Mouse (Mus musculus) midbrain, embryonic 10.5 days (tissue): ENCODE results near the gene Naa20. TPM values are rescaled to one million over a fixed set of nuclear protein-coding genes. Genes with fewer than 3 reads are reported as not detected.

Experiments used
- DNase-seq: peaks from one replicate; pipeline ENCODE4 v3.0.0-alpha.2; 2017; ENCODE audit warnings: low spot score
- H3K27ac ChIP-seq: fragments of 300-500 bp; sonication (generic); replicated peaks from 2 replicates; pipeline ENCODE4 v1.5.1; 2016; ENCODE audit warnings: mild to moderate bottlenecking
- H3K27me3 ChIP-seq: fragments of 300-500 bp; sonication (generic); 2 replicates; pipeline ENCODE4 v1.6.1; 2016; ENCODE audit warnings: low read depth, mild to moderate bottlenecking; ENCODE audit not compliant: poor library complexity, severe bottlenecking
- H3K36me3 ChIP-seq: fragments of 300-500 bp; sonication (generic); 2 replicates; pipeline ENCODE4 v1.6.1; 2016; ENCODE audit warnings: mild to moderate bottlenecking, moderate library complexity
- H3K4me1 ChIP-seq: fragments of 300-500 bp; sonication (generic); 2 replicates; pipeline ENCODE4 v1.6.1; 2016
- H3K4me3 ChIP-seq: fragments of 300-500 bp; sonication (generic); 2 replicates; pipeline ENCODE4 v1.5.1; 2016; ENCODE audit warnings: mild to moderate bottlenecking, moderate library complexity
- H3K9me3 ChIP-seq: fragments of 300-500 bp; sonication (generic); replicated peaks from 2 replicates; pipeline ENCODE4 v1.6.1; 2016; ENCODE audit warnings: mild to moderate bottlenecking
- WGBS: fragments of 180-500 bp; shearing (Covaris S2); methylation state at CpG from one replicate; pipeline ENCODE4 v1.1.7; 2016; 5-methylcytosine and 5-hydroxymethylcytosine counted together
- polyA plus RNA-seq: library from polyadenylated mRNA; unstranded; fragments of >200 nt; fragmentation: Nextera tagmentation; extraction: Ambion mirVana; gene quantifications from 2 replicates; pipeline ENCODE4 v1.2.1, GENCODE M21; 2016

The Naa20 gene
- polyA plus RNA-seq, 1 experiment from 2014 or later = 150 TPM

DNA sequence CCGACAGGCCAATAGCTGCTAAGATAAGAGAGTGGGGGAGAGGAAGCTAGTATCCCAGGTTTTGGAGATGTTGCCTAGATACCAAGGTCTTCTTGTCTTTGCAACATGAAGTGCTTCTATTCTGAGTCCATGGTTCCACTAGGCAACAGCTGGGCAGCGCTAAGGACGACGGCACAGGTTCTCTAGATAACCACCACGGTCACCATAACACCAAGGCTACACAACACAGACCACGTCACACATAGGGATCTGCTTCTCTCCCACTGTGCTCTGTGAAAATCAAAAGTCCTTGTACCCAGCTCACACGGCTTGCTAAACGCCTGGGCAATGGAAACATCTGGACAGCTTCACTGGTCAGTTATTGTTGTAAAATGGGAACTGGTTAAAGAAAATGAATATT is 35.1 kb downstream of the Naa20 start:
- WGBS = 86% methylated on average over 8 of the region's 8 CpGs
- no peak for DNase-seq
- Histone ChIP-seq H3K27me3 (no peaks in the 10 kb centered on the region), H3K4me3 (no peak overlapping the region), H3K36me3 (peaks cover 10% of the 10 kb centered on the region), H3K9me3 (no peaks in the 10 kb centered on the region), H3K27ac (no peak overlapping the region), H3K4me1 (peaks cover 11% of the 10 kb centered on the region)

DNA sequence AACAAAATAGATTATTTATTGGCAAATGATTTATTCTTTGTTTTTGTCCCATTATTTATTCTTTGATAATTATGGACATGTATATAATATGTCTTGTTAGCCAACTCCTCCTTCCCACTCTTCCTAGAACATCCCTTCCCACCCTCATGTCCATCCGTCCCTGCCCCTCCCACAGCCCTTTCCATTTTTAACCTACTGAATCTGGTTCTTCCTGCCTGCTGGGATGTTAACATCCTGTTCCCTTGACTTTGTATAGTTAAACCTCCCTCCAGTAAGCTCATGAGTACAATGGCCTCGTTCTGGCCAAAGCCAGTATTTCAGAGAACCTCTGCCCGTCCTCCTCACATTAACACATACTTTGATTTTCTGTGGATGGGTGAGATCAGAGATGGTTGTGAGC is 39.5 kb downstream of the Naa20 start:
- WGBS = 74% methylated on average over 3 of the region's 3 CpGs
- no peak for DNase-seq
- no peaks in the 10 kb centered on the region for H3K27me3 ChIP-seq
- no peaks in the 10 kb centered on the region for H3K9me3 ChIP-seq
- no peak overlapping the region for H3K4me3 ChIP-seq
- no peaks in the 10 kb centered on the region for H3K36me3 ChIP-seq
- no peak overlapping the region for H3K27ac ChIP-seq
- H3K4me1 ChIP-seq = no peaks in the 10 kb centered on the region

DNA sequence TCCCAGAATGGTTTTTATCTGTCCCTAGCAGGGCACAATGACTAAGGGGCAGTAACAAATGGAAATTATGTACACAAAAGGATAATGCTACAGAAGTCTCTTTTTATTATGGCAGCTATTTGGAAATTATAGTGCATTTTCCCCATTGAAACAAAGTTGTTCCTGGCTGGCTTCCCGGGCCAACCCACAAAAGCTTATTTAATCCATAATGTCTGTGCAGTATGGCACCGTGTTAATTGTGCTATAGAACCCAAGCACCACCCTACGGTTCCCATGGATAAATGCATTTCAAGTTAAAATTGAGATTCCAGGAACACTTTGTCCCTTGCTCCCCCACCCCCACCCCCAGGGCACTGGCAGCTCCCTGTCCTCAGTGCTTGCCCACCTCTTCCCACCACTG is 42.4 kb downstream of the Naa20 start:
- no peak for DNase-seq
- Histone ChIP-seq H3K27me3 (no peaks in the 10 kb centered on the region), H3K36me3 (no peaks in the 10 kb centered on the region), H3K27ac (no peak overlapping the region), H3K4me1 (peaks cover 13% of the 10 kb centered on the region), H3K9me3 (no peaks in the 10 kb centered on the region), H3K4me3 (no peak overlapping the region)
- 88% methylated on average over 3 of the region's 3 CpGs for WGBS

GRCm38 (mm10) chr2:145948402-145948954 is 46.6 kb downstream of the Naa20 start:
- peaks cover 14% of the 10 kb centered on the region for H3K27me3 ChIP-seq
- H3K4me1 ChIP-seq = peaks cover 30% of the 10 kb centered on the region
- 57% methylated on average over 7 of the region's 7 CpGs for WGBS
- no peak overlapping the region for H3K4me3 ChIP-seq
- no peak for DNase-seq
- no peak overlapping the region for H3K27ac ChIP-seq
- H3K36me3 ChIP-seq = no peaks in the 10 kb centered on the region
- no peaks in the 10 kb centered on the region for H3K9me3 ChIP-seq

- Histone ChIP-seq H3K9me3 (no peaks in the 10 kb centered on the region), H3K27me3 (peaks cover 14% of the 10 kb centered on the region), H3K36me3 (no peaks in the 10 kb centered on the region), H3K4me3 (no peak overlapping the region), H3K27ac (peak overlapping the region; percentile 64), H3K4me1 (peaks cover 30% of the 10 kb centered on the region)
- peak; percentile 20 for DNase-seq
- 52% methylated on average over 11 of the region's 11 CpGs for WGBS
Observed at GRCm38 (mm10) chr2:145949475-145950068, 47.7 kb downstream of the Naa20 start.

GRCm38 (mm10) chr2:145950239-145950638 is 48.3 kb downstream of the Naa20 start:
- H3K9me3 ChIP-seq = no peaks in the 10 kb centered on the region
- peaks cover 30% of the 10 kb centered on the region for H3K4me1 ChIP-seq
- DNase-seq = peak; percentile 26
- H3K27me3 ChIP-seq = peaks cover 14% of the 10 kb centered on the region
- WGBS = 27% methylated on average over 10 of the region's 10 CpGs
- no peak overlapping the region for H3K4me3 ChIP-seq
- no peaks in the 10 kb centered on the region for H3K36me3 ChIP-seq
- peak overlapping the region; percentile 49; the same call in 1 of the 2 replicates for H3K27ac ChIP-seq

- 95% methylated on average over 5 of the region's 5 CpGs for WGBS
- no peaks in the 10 kb centered on the region for H3K9me3 ChIP-seq
- H3K27ac ChIP-seq = no peak overlapping the region
- H3K4me1 ChIP-seq = peaks cover 31% of the 10 kb centered on the region
- no peaks in the 10 kb centered on the region for H3K36me3 ChIP-seq
- H3K4me3 ChIP-seq = no peak overlapping the region
- peaks cover 26% of the 10 kb centered on the region for H3K27me3 ChIP-seq
- DNase-seq = no peak
Observed at GRCm38 (mm10) chr2:145952726-145953125, 50.8 kb downstream of the Naa20 start.

- Histone ChIP-seq H3K4me3 (no peak overlapping the region), H3K36me3 (no peaks in the 10 kb centered on the region), H3K9me3 (no peaks in the 10 kb centered on the region), H3K27ac (no peak overlapping the region), H3K27me3 (peaks cover 30% of the 10 kb centered on the region), H3K4me1 (peaks cover 15% of the 10 kb centered on the region)
- no peak for DNase-seq
- WGBS = 68% methylated on average over 10 of the region's 10 CpGs
Observed at GRCm38 (mm10) chr2:145955844-145956243, 53.9 kb downstream of the Naa20 start.

DNA sequence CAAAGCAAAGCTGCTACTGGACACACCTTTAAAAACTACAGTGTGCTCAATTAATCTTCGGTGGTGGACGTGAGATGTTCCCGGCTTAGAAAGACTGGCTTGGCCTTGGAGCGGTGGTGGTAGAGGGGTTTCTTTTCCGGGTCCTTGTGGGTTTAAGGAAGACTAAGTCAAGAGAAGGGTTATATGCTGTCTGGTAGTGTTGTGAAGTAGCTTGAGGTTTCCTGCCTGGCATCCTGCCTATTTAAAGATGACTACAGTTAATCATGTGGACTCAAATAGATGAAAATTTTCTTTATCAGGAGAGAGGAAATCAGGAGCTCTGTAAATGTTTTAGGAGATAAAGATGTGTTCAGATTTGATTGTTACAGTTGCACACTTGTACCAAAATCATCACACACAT is 54.4 kb downstream of the Naa20 start:
- no peaks in the 10 kb centered on the region for H3K36me3 ChIP-seq
- H3K9me3 ChIP-seq = no peaks in the 10 kb centered on the region
- no peak for DNase-seq
- H3K27me3 ChIP-seq = peaks cover 28% of the 10 kb centered on the region
- H3K27ac ChIP-seq = no peak overlapping the region
- peaks cover 13% of the 10 kb centered on the region for H3K4me1 ChIP-seq
- H3K4me3 ChIP-seq = no peak overlapping the region
- 64% methylated on average over 5 of the region's 5 CpGs for WGBS

- Histone ChIP-seq H3K27me3 (peaks cover 18% of the 10 kb centered on the region), H3K4me3 (no peak overlapping the region), H3K27ac (no peak overlapping the region), H3K9me3 (no peaks in the 10 kb centered on the region), H3K36me3 (no peaks in the 10 kb centered on the region), H3K4me1 (peaks cover 13% of the 10 kb centered on the region)
- WGBS = 18% methylated on average over 4 of the region's 4 CpGs
- DNase-seq = no peak
Observed at GRCm38 (mm10) chr2:145957450-145957849, 55.6 kb downstream of the Naa20 start.

GRCm38 (mm10) chr2:145958097-145958496 is 56.2 kb downstream of the Naa20 start:
- no peak for DNase-seq
- Histone ChIP-seq H3K27ac (no peak overlapping the region; the same call in 1 of the 2 replicates), H3K4me1 (peaks cover 13% of the 10 kb centered on the region), H3K9me3 (no peaks in the 10 kb centered on the region), H3K36me3 (no peaks in the 10 kb centered on the region), H3K4me3 (no peak overlapping the region), H3K27me3 (peaks cover 16% of the 10 kb centered on the region)
- 85% methylated on average over 6 of the region's 6 CpGs for WGBS

DNA sequence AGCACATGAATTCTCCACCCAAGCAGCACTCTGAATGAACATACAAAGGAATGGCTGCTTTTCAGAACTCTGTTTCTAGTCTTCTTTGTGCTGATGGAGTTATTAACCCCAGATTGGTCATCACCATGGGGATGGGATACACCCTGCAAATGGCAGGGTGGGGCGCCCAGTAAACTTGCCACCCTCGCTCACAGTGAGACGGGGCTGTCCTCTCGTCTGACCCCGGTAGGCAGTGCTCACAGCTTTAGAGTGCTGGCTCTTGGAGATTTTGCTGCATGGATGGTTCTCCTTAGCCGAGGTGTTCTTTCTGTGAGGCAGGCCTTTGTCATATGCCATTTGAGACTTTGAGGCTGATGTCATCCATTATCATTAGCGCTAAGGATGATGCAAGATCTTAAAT is 56.7 kb downstream of the Naa20 start:
- Histone ChIP-seq H3K4me3 (no peak overlapping the region), H3K27me3 (peaks cover 16% of the 10 kb centered on the region), H3K9me3 (no peaks in the 10 kb centered on the region), H3K36me3 (no peaks in the 10 kb centered on the region), H3K4me1 (peaks cover 13% of the 10 kb centered on the region), H3K27ac (no peak overlapping the region)
- WGBS = 43% methylated on average over 7 of the region's 7 CpGs
- DNase-seq = peak; percentile 24

DNA sequence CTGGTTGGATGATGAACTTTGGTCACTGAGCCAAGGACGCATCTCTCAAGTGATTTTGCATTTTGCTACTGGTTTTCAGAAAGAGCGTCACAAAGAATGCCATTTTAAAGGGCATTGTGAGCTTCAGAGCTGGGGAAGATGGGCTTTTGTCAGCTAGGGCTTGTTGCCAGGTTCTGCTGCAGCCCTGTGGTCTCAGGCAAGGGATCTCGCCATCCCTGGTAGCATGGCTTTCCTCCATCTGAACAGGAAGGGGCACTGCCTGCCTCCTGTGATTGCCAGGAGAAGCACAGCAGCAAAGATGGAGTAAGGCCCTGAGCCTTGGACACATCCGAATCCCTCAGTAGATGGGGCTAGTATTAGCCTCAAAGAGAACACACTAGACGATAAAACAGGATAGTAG is 60.0 kb downstream of the Naa20 start:
- Histone ChIP-seq H3K27me3 (peaks cover 9% of the 10 kb centered on the region), H3K9me3 (no peaks in the 10 kb centered on the region), H3K4me3 (no peak overlapping the region), H3K27ac (no peak overlapping the region), H3K36me3 (no peaks in the 10 kb centered on the region), H3K4me1 (peaks cover 13% of the 10 kb centered on the region)
- 87% methylated on average over 5 of the region's 5 CpGs for WGBS
- no peak for DNase-seq
